Mouse (Mus musculus): ENCODE data around the gene Rere. TPM values are rescaled to one million over a fixed set of nuclear protein-coding genes. Genes with fewer than 3 reads are reported as not detected.

Gene Rere
- total and polyA plus RNA-seq, 3 experiments: 3.1 to 36.5 (median 8.7) TPM

DNA sequence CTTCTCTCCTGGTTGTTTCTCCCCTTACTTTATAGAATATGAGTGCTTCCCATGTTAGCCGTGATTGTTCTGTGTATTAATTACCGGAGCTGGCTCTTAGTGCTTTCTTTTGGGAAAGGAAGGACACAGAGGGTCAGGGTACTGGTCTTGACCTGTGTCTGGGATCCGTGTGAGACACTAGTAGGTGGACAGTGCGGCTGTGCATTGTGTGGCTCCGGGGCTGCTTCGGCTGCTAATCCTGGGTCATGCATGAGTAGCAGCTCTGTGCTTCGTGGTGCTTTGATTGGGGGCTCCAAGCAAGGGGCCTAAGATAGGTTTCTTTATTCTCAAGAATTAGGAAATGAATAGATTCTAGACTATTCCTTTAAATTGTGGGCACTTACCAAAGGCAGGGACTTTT is 175.0 kb downstream of the Rere start:
- Histone ChIP-seq H3K9ac (ENCODE audit: insufficient read depth, low read depth) (no peak overlapping the region), H3K27ac (ENCODE audit: insufficient read depth, low read depth) (no peak overlapping the region), H3K4me3 (replicated peaks in 1 of 3; ENCODE audit: low read depth in 2 of 3, low read length in 2 of 3, poor library complexity in 1 of 3) (no peak overlapping the region), H3K79me2 (replicated peaks; ENCODE audit: control insufficient read depth, extremely low read depth, insufficient read depth, poor library complexity, severe bottlenecking) (peaks cover 2% of the 10 kb centered on the region; the same call in 1 of the 2 replicates), H3K4me2 (ENCODE audit: insufficient read depth, low read depth, poor library complexity, severe bottlenecking) (no peak overlapping the region), H3K36me3 (replicated peaks in 1 of 2; ENCODE audit: control insufficient read depth in 1 of 2, insufficient read depth in 1 of 2, low read length in 1 of 2) (peaks cover 4 to 25% of the 10 kb centered on the region in 2 experiments), H3K4me1 (ENCODE audit: control insufficient read depth in 1 of 2, insufficient read depth in 2 of 2) (peaks cover 15 to 64% of the 10 kb centered on the region in 2 experiments), H3K27me3 (replicated peaks) (no peaks in the 10 kb centered on the region), H3K9me3 (replicated peaks; ENCODE audit: low read length) (no peaks in the 10 kb centered on the region)
- dilution Hi-C loops (cut with MboI; ENCODE audit: extremely low pct_ligation_motif_present, extremely low pct_unique_long_range_greater_than_20kb, low sequenced_read_pairs): no loop called here
- DNase-seq (ENCODE audit: extremely low read depth): no peak
- no peak for TF ChIP-seq ZMIZ1 (IDR thresholded peaks at IDR 0.05; ENCODE audit: low read depth, low read length)
- no peak for TF ChIP-seq MYC (IDR thresholded peaks at IDR 0.05; ENCODE audit: low read depth, low read length)
- no peak for TF ChIP-seq USF1 (IDR thresholded peaks at IDR 0.05; ENCODE audit: low read depth, low read length)
- no peak for TF ChIP-seq UBTF (IDR thresholded peaks at IDR 0.05; ENCODE audit: low read depth, low read length)
- TF ChIP-seq CHD1 (IDR thresholded peaks at IDR 0.05; ENCODE audit: low read depth, low read length): no peak
- no peak for TF ChIP-seq GABPA (IDR thresholded peaks at IDR 0.05; ENCODE audit: insufficient replicate concordance, low read depth, low read length)
- in situ Hi-C loops (cut with MboI; ENCODE audit: low pct_ligation_motif_present, low pct_unique_long_range_greater_than_20kb, low sequenced_read_pairs): loop anchor here (10.0 kb wide), 1 partner anchor 102 kb away; no protein-coding TSS in a partner anchor

DNA sequence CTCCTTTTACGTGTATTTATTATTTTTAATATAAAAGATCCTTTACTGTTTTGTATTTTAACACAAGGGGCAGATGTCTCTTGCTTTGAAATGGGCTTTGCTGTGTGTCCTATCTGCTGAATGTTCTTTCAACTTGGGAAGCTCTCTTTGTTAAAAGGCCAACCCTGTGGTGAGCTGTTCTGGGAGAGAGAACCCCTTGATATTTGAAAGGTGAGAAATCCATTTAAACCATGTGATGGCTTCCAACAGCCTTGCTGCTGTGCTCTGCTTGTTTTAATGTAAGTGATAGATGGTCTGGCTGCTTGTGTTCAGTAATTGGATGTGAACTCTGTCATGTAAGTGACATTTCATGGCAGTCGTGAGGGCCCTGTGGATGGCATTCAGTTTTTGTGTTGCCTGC is 175.4 kb downstream of the Rere start:
- H3K27me3 ChIP-seq (replicated peaks): no peaks in the 10 kb centered on the region
- dilution Hi-C loops (cut with MboI; ENCODE audit: extremely low pct_ligation_motif_present, extremely low pct_unique_long_range_greater_than_20kb, low sequenced_read_pairs): no loop called here
- peaks cover 15 to 69% of the 10 kb centered on the region in 2 experiments for H3K4me1 ChIP-seq (ENCODE audit: control insufficient read depth in 1 of 2, insufficient read depth in 2 of 2)
- no peak overlapping the region for H3K9ac ChIP-seq (ENCODE audit: insufficient read depth, low read depth)
- H3K9me3 ChIP-seq (replicated peaks; ENCODE audit: low read length): no peaks in the 10 kb centered on the region
- H3K4me3 ChIP-seq (replicated peaks in 1 of 3; ENCODE audit: low read depth in 2 of 3, low read length in 2 of 3, poor library complexity in 1 of 3): no peak overlapping the region
- H3K36me3 ChIP-seq (replicated peaks in 1 of 2; ENCODE audit: control insufficient read depth in 1 of 2, insufficient read depth in 1 of 2, low read length in 1 of 2): peaks cover 4 to 24% of the 10 kb centered on the region in 2 experiments
- TF ChIP-seq E2F4 (IDR thresholded peaks at IDR 0.05; ENCODE audit: insufficient replicate concordance, low read depth, low read length): no peak
- TF ChIP-seq POLR2AphosphoS2 (IDR thresholded peaks at IDR 0.05; ENCODE audit: low read depth, low read length): no peak
- no peak for TF ChIP-seq POLR2A (IDR thresholded peaks at IDR 0.05; ENCODE audit: low read depth, low read length)
- TF ChIP-seq SMC3 (IDR thresholded peaks at IDR 0.05; ENCODE audit: low read depth, low read length): no peak
- no peak for TF ChIP-seq CHD1 (IDR thresholded peaks at IDR 0.05; ENCODE audit: low read depth, low read length)
- TF ChIP-seq MEF2A (IDR thresholded peaks at IDR 0.05; ENCODE audit: borderline replicate concordance, low read depth, low read length): no peak
- TF ChIP-seq IRF4 (IDR thresholded peaks at IDR 0.05; ENCODE audit: low read depth, low read length): no peak
- no peak for TF ChIP-seq MAX (IDR thresholded peaks at IDR 0.05; ENCODE audit: low read length)
- no peak for TF ChIP-seq MAZ (IDR thresholded peaks at IDR 0.05; ENCODE audit: low read depth, low read length)
- no peak for TF ChIP-seq JUND (conservative IDR thresholded peaks at IDR 0.05; ENCODE audit: low read depth, low read length)
- TF ChIP-seq CHD2 (IDR thresholded peaks at IDR 0.05; ENCODE audit: low read length): no peak
- TF ChIP-seq ZNF384 (IDR thresholded peaks at IDR 0.05; ENCODE audit: low read depth, low read length): no peak
- no peak for TF ChIP-seq TCF12 (IDR thresholded peaks at IDR 0.05; ENCODE audit: low read depth, low read length)
- no peak for TF ChIP-seq JUN (IDR thresholded peaks at IDR 0.05; ENCODE audit: insufficient read depth, low read depth, low read length)
- TF ChIP-seq RAD21 (IDR thresholded peaks at IDR 0.05; ENCODE audit: low read depth, low read length): no peak
- H3K79me2 ChIP-seq (replicated peaks; ENCODE audit: control insufficient read depth, extremely low read depth, insufficient read depth, poor library complexity, severe bottlenecking): peaks cover 2% of the 10 kb centered on the region; the same call in 1 of the 2 replicates
- H3K27ac ChIP-seq (ENCODE audit: insufficient read depth, low read depth): no peak overlapping the region
- no peak overlapping the region for H3K4me2 ChIP-seq (ENCODE audit: insufficient read depth, low read depth, poor library complexity, severe bottlenecking)
- in situ Hi-C loops (cut with MboI; ENCODE audit: low pct_ligation_motif_present, low pct_unique_long_range_greater_than_20kb, low sequenced_read_pairs): loop anchor here (10.0 kb wide), 1 partner anchor 102 kb away; no protein-coding TSS in a partner anchor
- DNase-seq (ENCODE audit: extremely low read depth): no peak

Data from CH12.LX (cell line).